Mouse (Mus musculus) hindlimb bud, embryonic 11.5 days (tissue): Measurements from ENCODE around the gene Vsig4.
"Not testable (repeated sequence)": the region's sequence is repeated elsewhere in the genome, so short reads cannot be mapped to it uniquely, and the experiment has no call there.

Experiments
- DNase-seq: peaks from one replicate; pipeline ENCODE4 v3.0.0-alpha.2; 2012; ENCODE audit warnings: low read depth, low spot score; ENCODE audit errors: extremely low spot score

The Vsig4 gene

DNA sequence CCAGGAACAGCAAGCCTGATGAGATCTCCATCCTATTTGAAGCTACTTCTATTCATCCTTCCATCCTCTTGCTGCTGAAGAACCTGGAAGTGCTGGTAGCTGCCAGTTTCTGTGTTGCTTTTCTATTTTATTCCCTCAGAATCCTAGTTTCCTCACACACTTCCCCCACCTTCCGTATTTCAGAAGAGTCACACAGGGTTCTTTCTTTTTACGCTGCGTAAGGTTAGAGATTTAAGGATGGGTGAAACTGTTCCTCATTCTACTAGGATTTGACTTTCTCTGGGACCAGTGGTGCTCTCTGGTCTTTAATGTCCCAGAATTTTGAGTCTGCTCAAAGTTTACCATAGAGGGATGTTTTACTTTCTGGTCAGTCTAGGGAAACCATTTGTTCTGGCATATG is at the start of gene Vsig4:
Gene Vsig4, minus strand, starts transcription at position 101 of the 400 bp plus-strand sequence.
- DNase-seq, result no peak

DNA sequence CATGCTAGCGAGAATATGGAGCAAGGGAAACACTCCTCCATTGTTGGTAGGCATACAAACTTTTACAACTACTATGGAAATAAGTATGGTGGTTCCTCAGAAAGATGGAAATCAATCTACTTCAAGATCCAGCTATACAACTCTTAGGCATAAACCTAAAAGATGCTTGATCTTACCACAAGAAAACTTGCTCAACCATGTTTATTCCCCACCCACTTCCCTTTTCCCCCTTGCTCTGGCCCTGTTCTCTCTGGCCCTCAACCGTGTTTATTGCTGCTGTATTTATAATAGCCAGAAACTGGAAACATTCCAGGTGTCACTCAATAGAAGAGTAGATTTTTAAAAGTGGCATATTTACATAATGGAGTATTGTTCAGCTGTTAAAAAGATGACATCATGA is 45.9 kb upstream of the Vsig4 start:
- DNase-seq, result no peak

DNA sequence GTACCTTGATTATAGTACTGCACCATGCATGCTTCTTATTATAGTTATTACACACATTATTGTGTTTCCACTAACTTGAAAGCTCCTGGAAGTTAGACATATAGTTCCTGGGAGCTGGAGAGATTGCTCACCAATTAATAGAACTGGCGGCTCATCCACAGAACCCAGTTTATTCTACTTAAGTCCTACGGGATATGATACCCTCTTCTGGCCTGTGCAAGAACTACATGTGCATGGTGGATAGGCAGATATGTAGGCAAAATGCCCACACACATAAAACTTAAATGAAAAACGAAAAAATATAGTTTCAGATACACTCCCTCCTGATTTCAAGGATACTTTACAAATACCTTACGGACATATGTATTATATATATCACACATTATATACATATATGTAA is 36.5 kb upstream of the Vsig4 start:
- DNase-seq, result no peak

DNA sequence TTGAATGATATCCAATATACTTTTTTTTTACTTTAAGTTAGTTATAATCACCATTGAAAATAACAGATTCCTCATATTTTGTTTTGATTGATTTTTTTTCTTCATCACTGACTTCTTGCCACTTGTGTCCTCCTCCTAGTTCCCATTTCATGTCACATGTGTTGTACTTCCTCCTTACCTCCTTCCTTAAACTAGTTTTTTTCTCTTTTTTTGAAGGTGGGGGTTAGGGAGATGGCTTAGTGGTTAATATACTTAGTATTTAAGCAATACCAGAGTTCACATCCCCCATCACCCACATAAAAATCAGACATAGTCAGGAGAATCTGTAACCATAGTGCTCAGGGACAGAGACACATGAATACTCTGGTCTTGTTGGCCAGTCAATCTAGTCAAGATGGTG is 36.7 kb downstream of the Vsig4 start:
- no peak for DNase-seq

DNA sequence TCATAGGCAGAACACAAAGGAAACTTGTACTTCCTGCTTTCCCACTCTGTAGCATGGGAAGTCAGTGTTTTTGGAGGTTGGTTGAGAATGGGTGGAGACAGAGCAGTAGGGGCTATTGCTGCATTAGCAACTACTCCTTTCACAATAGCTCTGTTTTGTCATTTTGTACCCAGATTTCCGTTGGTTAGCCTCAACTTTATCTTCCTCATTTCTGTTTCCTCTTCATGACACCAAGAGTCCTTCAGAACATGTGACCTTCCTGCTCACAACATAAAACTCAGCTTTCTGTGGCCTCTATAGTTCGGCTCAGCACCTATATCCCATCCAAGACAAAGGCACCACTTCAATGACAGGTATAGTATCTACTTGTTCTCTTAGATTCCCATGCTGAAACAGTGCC is 53.6 kb downstream of the Vsig4 start:
- no peak for DNase-seq

DNA sequence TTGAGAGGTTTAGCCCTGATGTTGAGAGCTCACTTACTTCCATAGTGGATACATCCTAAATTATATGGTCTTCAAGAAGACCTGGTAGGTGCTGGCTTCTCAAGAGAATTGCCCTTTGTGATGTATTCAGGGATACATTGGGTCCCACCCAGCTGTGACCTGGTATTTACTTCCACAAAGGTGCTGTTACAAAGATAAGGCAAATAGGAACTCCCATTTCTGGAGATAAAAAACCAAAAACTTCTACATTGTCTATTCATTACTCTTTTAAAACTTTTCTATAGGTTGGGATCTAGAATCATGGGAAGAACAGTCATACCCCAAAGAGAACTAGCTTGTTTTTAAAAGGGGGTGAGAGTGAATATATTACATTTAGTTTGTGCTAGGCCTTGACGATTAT is 54.2 kb downstream of the Vsig4 start:
- no peak for DNase-seq

DNA sequence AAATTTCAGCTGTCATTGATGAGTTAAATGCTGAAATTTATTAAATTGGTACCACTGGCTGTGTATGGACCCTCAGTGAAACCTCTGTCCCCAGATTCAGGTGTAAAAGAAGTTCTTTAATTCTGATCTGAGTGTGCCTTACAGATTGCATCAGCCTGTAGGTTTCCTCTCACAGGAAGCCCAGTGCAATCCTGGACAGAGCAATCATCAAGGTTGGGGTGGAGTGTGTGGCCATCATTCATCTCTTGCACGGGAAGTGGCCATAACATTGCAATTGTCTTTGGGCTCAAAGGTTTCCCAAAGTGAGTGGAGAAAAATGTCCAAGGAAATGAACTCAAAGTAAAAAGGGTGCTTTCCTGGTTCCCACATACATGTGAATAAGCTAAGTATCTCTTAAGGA is 57.5 kb downstream of the Vsig4 start:
- DNase-seq, result no peak

DNA sequence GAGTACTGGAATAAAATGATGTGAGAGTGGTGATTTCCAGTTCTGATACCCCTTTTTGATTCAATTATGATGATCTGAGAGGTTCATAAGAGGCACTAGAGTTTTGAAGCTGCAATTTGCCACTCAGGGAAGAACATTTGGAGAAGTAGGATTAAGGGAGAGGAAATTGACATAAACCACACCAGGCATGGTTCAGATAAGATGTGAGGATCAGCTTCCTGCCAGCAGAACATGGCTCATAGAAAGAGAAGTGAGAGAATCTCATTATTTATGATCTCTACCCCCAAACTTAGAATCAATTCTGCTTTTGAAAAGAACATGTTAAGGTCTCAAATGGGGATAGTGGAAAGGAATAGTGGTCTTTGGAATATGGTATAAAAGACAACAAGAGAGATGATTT is 66.2 kb downstream of the Vsig4 start:
- DNase-seq, result no peak

DNA sequence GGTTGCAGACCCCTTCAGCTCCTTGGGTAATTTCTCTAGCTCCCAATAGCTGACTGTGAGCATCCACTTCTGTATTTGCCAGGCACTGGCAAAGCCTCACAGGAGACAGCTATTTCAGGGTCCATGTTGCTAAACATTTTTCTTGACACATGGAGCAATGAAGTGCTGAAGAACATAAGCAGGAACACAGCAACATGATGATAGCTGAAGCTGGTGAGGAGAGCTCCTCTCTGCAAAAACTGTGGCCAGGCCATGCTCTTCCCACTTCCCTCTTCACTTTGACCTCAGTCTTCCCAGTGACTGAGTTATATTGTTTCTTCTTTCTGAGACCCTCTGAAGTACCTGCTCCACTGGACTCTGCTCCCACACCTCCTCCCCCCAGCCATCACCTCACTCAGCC is 67.8 kb downstream of the Vsig4 start:
- no peak for DNase-seq

DNA sequence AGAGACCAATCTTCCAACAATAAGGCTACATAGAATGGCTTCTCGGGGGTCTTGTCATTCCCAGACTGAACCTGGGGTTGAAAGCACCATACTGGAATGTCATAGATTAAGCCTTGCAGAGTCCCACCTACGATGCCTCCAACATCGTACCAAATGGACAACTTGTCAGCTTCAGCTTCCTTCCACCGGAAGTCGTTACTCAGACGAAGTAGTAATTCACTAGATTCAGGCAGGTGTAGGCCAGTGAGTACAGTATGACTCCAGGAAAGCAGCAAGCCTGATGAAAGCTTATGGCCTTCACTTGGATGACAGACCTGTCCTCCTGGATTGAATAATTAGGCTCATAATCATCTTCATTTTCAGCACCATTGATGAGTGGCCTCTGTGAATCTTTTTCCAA is 69.0 kb downstream of the Vsig4 start:
- DNase-seq, result no peak

DNA sequence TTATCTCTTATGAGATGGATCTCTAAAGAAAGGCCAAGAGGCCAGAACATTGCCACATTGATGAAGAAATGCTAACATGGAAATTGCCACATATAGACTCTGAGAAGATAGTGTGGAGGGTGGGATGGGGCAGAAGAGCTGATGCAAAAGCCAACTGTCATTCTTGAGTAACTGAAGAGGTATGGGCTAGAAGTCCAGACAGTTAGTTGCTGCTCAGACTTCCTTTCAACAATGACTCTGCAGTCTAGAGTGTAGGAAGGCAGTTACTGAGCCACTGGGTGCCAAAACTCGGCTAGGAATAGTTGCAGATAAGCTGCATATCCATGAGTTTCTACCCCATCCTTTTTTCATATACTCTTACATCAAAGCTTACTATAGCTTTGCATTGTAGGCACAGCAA is 75.2 kb downstream of the Vsig4 start:
- no peak for DNase-seq

DNA sequence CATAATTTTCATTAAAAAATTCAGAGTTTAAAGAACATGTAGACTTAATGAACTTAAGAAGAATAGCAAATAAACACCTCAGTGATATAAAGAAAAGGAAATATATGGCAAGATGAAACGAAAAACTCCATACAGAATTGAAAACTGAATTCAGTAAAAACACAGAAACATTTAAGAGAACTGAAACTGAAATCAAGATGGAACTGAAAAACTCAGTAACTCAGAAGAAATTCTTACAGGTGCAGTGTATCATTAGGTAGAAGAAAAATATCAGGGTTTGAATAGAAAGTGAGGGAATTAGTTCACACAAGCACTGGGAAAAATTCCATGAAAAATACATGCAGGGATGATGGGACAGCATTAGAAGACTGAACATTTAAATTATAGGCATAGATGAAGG is 86.4 kb downstream of the Vsig4 start:
- DNase-seq, result no peak

DNA sequence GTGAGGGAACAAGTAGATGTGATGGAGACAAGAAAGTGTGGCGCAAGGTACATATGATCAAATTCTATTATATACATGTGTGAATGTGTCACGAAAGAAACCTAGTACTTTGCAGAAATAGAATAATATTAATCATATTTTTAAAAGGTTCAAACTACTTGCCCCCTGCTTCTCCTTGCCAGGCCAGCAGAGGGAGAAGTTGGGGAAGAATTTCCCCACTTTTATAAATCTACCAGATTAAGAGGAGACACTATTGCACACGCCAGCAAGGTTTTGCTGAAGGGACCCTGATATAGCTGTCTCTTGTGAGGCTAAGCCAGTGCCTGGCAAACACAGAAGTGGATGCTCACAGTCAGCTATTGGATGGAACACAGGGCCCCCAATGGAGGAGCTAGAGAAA is 88.1 kb downstream of the Vsig4 start:
- not testable (repeated sequence) for DNase-seq
